Mouse (Mus musculus) frontal cortex, postnatal 25 days (tissue): ENCODE results near the gene Snx10.
"Not testable (repeated sequence)": the region's sequence is repeated elsewhere in the genome, so short reads cannot be mapped to it uniquely, and the experiment has no call there.

Source experiments
- DNase-seq, 2 experiments: peaks; one replicate each; pipeline ENCODE4 v3.0.0; 2022; ENCODE audit warnings: low spot score in 2 of 2

Gene Snx10

GRCm38 (mm10) chr6:51523807-51524320 lies at the start of gene Snx10:
Gene Snx10, plus strand, starts transcription at chr6:51523901.
- peak; percentile 32 to 35 for DNase-seq

- DNase-seq: no peak
Measured at GRCm38 (mm10) chr6:51479136-51479731, 44.5 kb upstream of the Snx10 start.

- DNase-seq: no peak
Measured at GRCm38 (mm10) chr6:51481548-51481947, 42.2 kb upstream of the Snx10 start.

GRCm38 (mm10) chr6:51483861-51484260 lies 39.8 kb upstream of the Snx10 start:
- DNase-seq: no peak

GRCm38 (mm10) chr6:51484556-51484955 lies 39.1 kb upstream of the Snx10 start:
- not testable (repeated sequence) for DNase-seq

GRCm38 (mm10) chr6:51485646-51486045 lies 38.1 kb upstream of the Snx10 start:
- no peak for DNase-seq

GRCm38 (mm10) chr6:51486076-51486710 lies 37.5 kb upstream of the Snx10 start:
- no peak for DNase-seq

- no peak for DNase-seq
Measured at GRCm38 (mm10) chr6:51486731-51487130, 37.0 kb upstream of the Snx10 start.

GRCm38 (mm10) chr6:51489787-51490186 lies 33.9 kb upstream of the Snx10 start:
- DNase-seq: no peak

- no peak for DNase-seq
Measured at GRCm38 (mm10) chr6:51497321-51498111, 26.2 kb upstream of the Snx10 start.

- no peak for DNase-seq
Measured at GRCm38 (mm10) chr6:51505671-51506070, 18.0 kb upstream of the Snx10 start.

GRCm38 (mm10) chr6:51507556-51507955 lies 16.1 kb upstream of the Snx10 start:
- DNase-seq: no peak

GRCm38 (mm10) chr6:51508750-51509648 lies 14.7 kb upstream of the Snx10 start:
- peak; percentile 59 to 64 for DNase-seq

- no peak for DNase-seq
Measured at GRCm38 (mm10) chr6:51510094-51510493, 13.6 kb upstream of the Snx10 start.

- DNase-seq: no peak
Measured at GRCm38 (mm10) chr6:51510946-51511345, 12.8 kb upstream of the Snx10 start.

- DNase-seq: no peak
Measured at GRCm38 (mm10) chr6:51513745-51514144, 10.0 kb upstream of the Snx10 start.

- no peak for DNase-seq
Measured at GRCm38 (mm10) chr6:51514860-51515259, 8.8 kb upstream of the Snx10 start.

GRCm38 (mm10) chr6:51523310-51523709 lies 391 bp upstream of the Snx10 start:
- DNase-seq: no peak

- peak in 1 of 2 experiments; percentile 19 for DNase-seq
Measured at GRCm38 (mm10) chr6:51524321-51524931, 725 bp downstream of the Snx10 start.

- DNase-seq: no peak
Measured at GRCm38 (mm10) chr6:51525001-51525400, 1.3 kb downstream of the Snx10 start.

- no peak for DNase-seq
Measured at GRCm38 (mm10) chr6:51529457-51529856, 5.8 kb downstream of the Snx10 start.
